Mouse (Mus musculus): ENCODE results near the gene Rnf208. TPM values are rescaled to one million over a fixed set of nuclear protein-coding genes. Genes with fewer than 3 reads are reported as not detected.

Gene Rnf208
- total RNA-seq, 2 experiments from 2014 or later, result 195 to 202 TPM

GRCm38 (mm10) chr2:25271827-25272511, 29.9 kb downstream of the Rnf208 start, which contains the start of the genes Ssna1 and Anapc2:
TSS of gene Ssna1 (minus strand) at chr2:25272438.
TSS of gene Anapc2 (plus strand) at chr2:25272478.
- peak; percentile 96 to 98 for DNase-seq (ENCODE audit: low spot score in 2 of 2)

- DNase-seq (ENCODE audit: low spot score in 2 of 2), result no peak
These were observed 30.5 kb downstream of the Rnf208 start for GRCm38 (mm10) chr2:25272515-25272914.

- DNase-seq (ENCODE audit: low spot score in 2 of 2), result no peak
These were observed 31.0 kb downstream of the Rnf208 start for GRCm38 (mm10) chr2:25273010-25273409.

- peak; percentile 77 to 89 for DNase-seq (ENCODE audit: low spot score in 2 of 2)
These were observed 37.1 kb downstream of the Rnf208 start for GRCm38 (mm10) chr2:25278928-25279882.

GRCm38 (mm10) chr2:25285551-25285950, 43.5 kb downstream of the Rnf208 start:
- DNase-seq (ENCODE audit: low spot score in 2 of 2), result no peak

GRCm38 (mm10) chr2:25286314-25286713, 44.3 kb downstream of the Rnf208 start:
- no peak for DNase-seq (ENCODE audit: low spot score in 2 of 2)

- peak; percentile 59 to 71 for DNase-seq (ENCODE audit: low spot score in 2 of 2)
These were observed 45.0 kb downstream of the Rnf208 start for GRCm38 (mm10) chr2:25286837-25287636.

- no peak for DNase-seq (ENCODE audit: low spot score in 2 of 2)
These were observed 46.0 kb downstream of the Rnf208 start, which contains the start of gene Tmem210 for GRCm38 (mm10) chr2:25287927-25288649. TSS of gene Tmem210 (plus strand) at chr2:25288145.

GRCm38 (mm10) chr2:25288734-25289345, 46.8 kb downstream of the Rnf208 start:
- no peak for DNase-seq (ENCODE audit: low spot score in 2 of 2)

- DNase-seq (ENCODE audit: low spot score in 2 of 2), result peak in 1 of 2 experiments; percentile 37
These were observed 47.6 kb downstream of the Rnf208 start, which contains the start of gene Lrrc26 for GRCm38 (mm10) chr2:25289651-25290050. TSS of gene Lrrc26 (plus strand) at chr2:25289915.

GRCm38 (mm10) chr2:25290101-25290815, 48.2 kb downstream of the Rnf208 start:
- peak; percentile 72 to 74 for DNase-seq (ENCODE audit: low spot score in 2 of 2)

- DNase-seq (ENCODE audit: low spot score in 2 of 2), result peak; percentile 57 to 62
These were observed 48.7 kb downstream of the Rnf208 start for GRCm38 (mm10) chr2:25290816-25291130.

GRCm38 (mm10) chr2:25291184-25292053, 49.4 kb downstream of the Rnf208 start:
- no peak for DNase-seq (ENCODE audit: low spot score in 2 of 2)

GRCm38 (mm10) chr2:25292054-25292544, 50.0 kb downstream of the Rnf208 start:
- no peak for DNase-seq (ENCODE audit: low spot score in 2 of 2)

- DNase-seq (ENCODE audit: low spot score in 2 of 2), result peak; percentile 74 to 75
These were observed 50.8 kb downstream of the Rnf208 start for GRCm38 (mm10) chr2:25292856-25293255.

GRCm38 (mm10) chr2:25293706-25294105, 51.7 kb downstream of the Rnf208 start:
- DNase-seq (ENCODE audit: low spot score in 2 of 2), result no peak
